Mouse (Mus musculus): Measurements from ENCODE around the gene Asic1.

Gene Asic1

GRCm38 (mm10) chr15:99731678-99732077 lies 61.5 kb downstream of the Asic1 start:
- TF ChIP-seq GATA4 (IDR thresholded peaks at IDR 0.05; ENCODE audit: insufficient replicate concordance, low read length): no peak

DNA sequence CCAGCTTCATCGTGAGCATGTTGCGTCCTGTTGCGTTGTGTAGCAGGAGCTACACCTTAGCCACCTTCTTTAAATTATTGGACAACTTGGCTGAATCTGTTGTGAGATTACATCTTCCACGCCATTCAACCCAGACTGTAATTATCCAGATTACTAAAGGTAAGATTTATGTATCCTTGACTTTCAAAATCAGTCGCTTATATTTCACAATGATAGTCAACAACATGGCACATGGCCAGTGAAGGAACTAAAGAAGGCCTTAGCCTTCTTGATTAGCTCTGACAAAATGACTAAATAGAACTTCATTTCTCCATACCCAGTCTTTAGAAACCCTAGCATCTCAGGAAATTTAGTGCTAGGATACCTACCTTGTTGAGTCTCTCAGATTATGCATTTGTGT lies 63.0 kb downstream of the Asic1 start:
- TF ChIP-seq GATA4 (IDR thresholded peaks at IDR 0.05; ENCODE audit: insufficient replicate concordance, low read length): no peak

- no peak for TF ChIP-seq GATA4 (IDR thresholded peaks at IDR 0.05; ENCODE audit: insufficient replicate concordance, low read length)
These were observed 65.5 kb downstream of the Asic1 start for GRCm38 (mm10) chr15:99735631-99736030.

DNA sequence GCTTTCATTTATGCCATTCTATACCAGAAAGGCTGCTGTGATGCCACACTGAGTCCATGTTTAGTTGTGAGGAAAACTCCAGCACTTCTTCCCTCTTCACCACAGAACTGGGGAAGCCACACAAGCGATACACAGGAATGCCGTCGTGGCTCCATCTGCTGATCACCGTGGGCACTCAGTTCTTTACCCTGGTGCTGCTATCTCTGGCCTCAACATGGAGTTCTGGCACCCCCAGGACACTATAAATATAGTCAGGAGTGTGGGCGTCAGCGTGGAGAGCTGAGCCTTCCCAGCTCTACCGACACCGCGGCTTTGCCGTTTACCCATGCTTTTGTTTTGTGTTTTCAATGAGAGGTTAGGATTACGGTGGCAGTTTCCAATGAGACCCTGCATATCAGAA lies 66.5 kb downstream of the Asic1 start:
- no peak for TF ChIP-seq GATA4 (IDR thresholded peaks at IDR 0.05; ENCODE audit: insufficient replicate concordance, low read length)

- no peak for TF ChIP-seq GATA4 (IDR thresholded peaks at IDR 0.05; ENCODE audit: insufficient replicate concordance, low read length)
These were observed 70.1 kb downstream of the Asic1 start for GRCm38 (mm10) chr15:99740229-99740628.
